Mouse (Mus musculus): ENCODE data around the gene Psmd7.

DNA sequence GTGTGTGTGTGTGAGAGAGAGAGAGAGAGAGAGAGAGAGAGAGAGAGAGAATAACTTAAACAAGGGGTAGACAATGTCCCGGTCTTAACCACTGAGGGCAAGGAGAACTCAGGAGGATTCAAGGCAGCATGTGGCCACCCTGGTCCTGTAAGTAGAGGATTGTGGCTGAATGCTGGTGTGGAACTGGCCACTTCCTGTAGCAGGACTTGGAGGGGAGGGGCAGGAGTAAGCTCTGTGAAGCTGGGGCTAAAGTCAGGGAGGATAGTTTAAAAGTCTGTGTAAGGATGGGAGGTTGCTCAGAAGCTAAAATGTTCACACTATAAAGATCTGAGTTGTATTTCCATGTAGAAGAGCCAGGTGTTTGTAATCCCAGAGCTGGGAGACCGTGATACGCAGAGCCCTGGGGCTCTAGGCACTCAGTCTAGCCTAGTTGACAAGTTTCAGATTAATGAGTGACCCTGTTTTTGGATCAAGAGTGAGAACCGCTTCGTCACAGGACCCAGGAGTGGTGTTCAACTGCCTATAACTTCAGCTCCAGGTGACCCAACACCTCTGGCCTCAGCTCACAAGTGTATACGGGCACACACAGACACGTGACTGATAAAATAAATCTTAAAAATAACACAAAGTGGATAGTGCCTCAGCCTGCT lies 16.7 kb downstream of the Psmd7 start:
- TF ChIP-seq CTCF (IDR thresholded peaks at IDR 0.05; ENCODE audit: control insufficient read depth, insufficient read depth, low read length), result no peak
- TF ChIP-seq POLR2A (IDR thresholded peaks at IDR 0.05; ENCODE audit: borderline replicate concordance, control insufficient read depth, low read depth, low read length), result no peak

Data from bone marrow, adult 2 months (tissue).